Mouse (Mus musculus): ENCODE measurements at regions not wholly inside any gene's neighbourhood (a gene's known extent, or its start where the extent isn't known, plus 50 kb on each side); places are given as distances from the start of the nearest gene placed in this dataset.

DNA sequence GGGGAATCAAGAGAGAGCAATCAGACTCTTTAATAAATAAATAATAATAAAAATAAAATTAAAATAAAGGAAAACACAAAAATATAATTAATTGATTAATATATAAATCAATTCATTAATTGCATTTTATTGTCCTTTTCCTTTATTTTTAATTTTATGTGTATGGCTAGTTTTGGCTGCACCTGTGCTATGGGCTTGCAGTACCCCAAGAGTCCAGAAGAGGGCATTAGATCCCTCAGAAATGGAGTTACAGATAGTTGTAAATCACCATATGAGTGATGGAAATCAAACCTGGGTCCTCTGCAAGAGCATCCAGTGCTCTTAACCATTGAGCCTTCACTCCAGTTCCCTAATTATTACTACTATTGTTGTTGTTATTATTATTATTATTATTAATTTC is 65.3 kb upstream of the Flt1 start:
- TF ChIP-seq GABPA (IDR thresholded peaks at IDR 0.05; ENCODE audit: insufficient replicate concordance, low read depth, low read length) = no peak
- no peak for TF ChIP-seq EP300 (IDR thresholded peaks at IDR 0.05; ENCODE audit: low read length)
- no peak for TF ChIP-seq MAFK (IDR thresholded peaks at IDR 0.05; ENCODE audit: insufficient replicate concordance, low read length)
- TF ChIP-seq BHLHE40 (IDR thresholded peaks at IDR 0.05; ENCODE audit: low read depth, low read length) = no peak
- peak; percentile 9 to 18; a peak in 1 of 4 replicates for TF ChIP-seq CTCF (conservative IDR thresholded peaks at IDR 0.05 in 1 of 2, IDR thresholded peaks at IDR 0.05 in 1 of 2; ENCODE audit: low read depth in 2 of 2, low read length in 2 of 2)
- TF ChIP-seq IRF4 (IDR thresholded peaks at IDR 0.05; ENCODE audit: low read depth, low read length) = no peak
- no peak for TF ChIP-seq POLR2A (IDR thresholded peaks at IDR 0.05; ENCODE audit: low read depth, low read length)
- no peak for TF ChIP-seq MXI1 (IDR thresholded peaks at IDR 0.05; ENCODE audit: low read depth, low read length)
- no peak for TF ChIP-seq USF1 (IDR thresholded peaks at IDR 0.05; ENCODE audit: low read depth, low read length)
